Mouse (Mus musculus) erythroblast, embryonic 14.5 days (primary cell): ENCODE results near the gene Zfp982. TPM values are rescaled to one million over a fixed set of nuclear protein-coding genes. Genes with fewer than 3 reads are reported as not detected.
A peak's percentile ranks its signal among the peaks of the same experiment; 100 is the strongest.
"Not testable (repeated sequence)": the region's sequence is repeated elsewhere in the genome, so short reads cannot be mapped to it uniquely, and the experiment has no call there.

Experiments
- H3K27me3 ChIP-seq: 2 replicates; pipeline ENCODE4 v1.6.1; 2012; ENCODE audit warnings: inconsistent platforms; ENCODE audit not compliant: control insufficient read depth
- H3K36me3 ChIP-seq: 2 replicates; pipeline ENCODE4 v1.6.1; 2012; ENCODE audit warnings: mild to moderate bottlenecking, inconsistent platforms; ENCODE audit not compliant: control insufficient read depth
- H3K4me1 ChIP-seq: 2 replicates; pipeline ENCODE4 v1.6.1; 2012; ENCODE audit warnings: inconsistent platforms; ENCODE audit not compliant: control insufficient read depth
- H3K4me3 ChIP-seq: replicated peaks from 2 replicates; pipeline ENCODE3; 2012; ENCODE audit warnings: moderate library complexity, mild to moderate bottlenecking, inconsistent platforms
- H3K9me3 ChIP-seq: 2 replicates; pipeline ENCODE4 v1.6.1; 2012; ENCODE audit warnings: low read length, inconsistent platforms, mixed read lengths; ENCODE audit not compliant: control insufficient read depth
- GATA1 ChIP-seq: IDR thresholded peaks from 2 replicates; pipeline ENCODE4 v1.6.1; 2012; ENCODE audit warnings: low read length, inconsistent platforms, mixed read lengths
- TAL1 ChIP-seq: IDR thresholded peaks from 3 replicates; pipeline ENCODE4 v1.6.1; 2012; ENCODE audit warnings: low read length, inconsistent platforms, mixed read lengths
- polyA plus RNA-seq: library from polyadenylated mRNA; stranded (reverse); fragments of >175 nt; gene quantifications from 2 replicates; pipeline ENCODE4 v1.2.3, GENCODE M21; 2012

Gene Zfp982
- polyA plus RNA-seq: not detected in 2 replicates

GRCm38 (mm10) chr4:147492117-147492516, at the start of gene Zfp982:
Gene Zfp982 (plus strand): TSS chr4:147492417.
- H3K36me3 ChIP-seq, H3K4me3 ChIP-seq, H3K4me1 ChIP-seq, H3K27me3 ChIP-seq: not testable (repeated sequence)
- H3K9me3 ChIP-seq: peaks cover 28% of the 10 kb centered on the region

- H3K4me1 ChIP-seq, H3K9me3 ChIP-seq, H3K27me3 ChIP-seq, H3K36me3 ChIP-seq: not testable (repeated sequence)
- peak overlapping the region; percentile 47 for H3K4me3 ChIP-seq
Measured at GRCm38 (mm10) chr4:147442649-147443553, 49.3 kb upstream of the Zfp982 start.

GRCm38 (mm10) chr4:147443554-147443927, 48.7 kb upstream of the Zfp982 start:
- H3K4me1 ChIP-seq, H3K36me3 ChIP-seq, H3K4me3 ChIP-seq, H3K27me3 ChIP-seq, H3K9me3 ChIP-seq: not testable (repeated sequence)

DNA sequence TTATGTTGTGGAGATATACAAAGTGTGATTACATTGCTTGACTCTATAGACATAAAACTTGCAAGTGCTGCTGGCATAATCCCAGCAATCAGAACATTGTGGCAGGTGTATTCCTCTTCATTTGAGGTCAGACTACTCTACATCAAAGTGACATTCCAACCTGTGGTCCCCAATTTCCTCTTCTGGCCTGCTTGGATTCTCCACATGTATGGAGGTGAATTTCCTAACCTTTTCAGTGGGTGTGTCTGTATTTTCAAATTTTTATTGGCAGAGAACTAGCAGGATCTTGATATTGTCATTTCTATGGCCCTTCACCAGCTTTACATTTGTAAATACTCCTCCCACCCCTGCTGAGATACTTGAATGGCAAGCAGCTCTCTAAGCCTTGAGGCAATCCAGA, 46.8 kb upstream of the Zfp982 start:
- not testable (repeated sequence) for H3K9me3 ChIP-seq, H3K27me3 ChIP-seq, H3K4me3 ChIP-seq, H3K36me3 ChIP-seq, H3K4me1 ChIP-seq

- TF ChIP-seq TAL1: no peak
- no peak for TF ChIP-seq GATA1
- Histone ChIP-seq H3K27me3 (no peaks in the 10 kb centered on the region), H3K4me3 (no peak overlapping the region), H3K36me3 (peaks cover 2% of the 10 kb centered on the region; the same call in 1 of the 2 replicates), H3K4me1 (peaks cover 2% of the 10 kb centered on the region; the same call in 1 of the 2 replicates), H3K9me3 (no peaks in the 10 kb centered on the region; the same call in 1 of the 2 replicates)
Measured at GRCm38 (mm10) chr4:147448358-147448757, 43.9 kb upstream of the Zfp982 start.

DNA sequence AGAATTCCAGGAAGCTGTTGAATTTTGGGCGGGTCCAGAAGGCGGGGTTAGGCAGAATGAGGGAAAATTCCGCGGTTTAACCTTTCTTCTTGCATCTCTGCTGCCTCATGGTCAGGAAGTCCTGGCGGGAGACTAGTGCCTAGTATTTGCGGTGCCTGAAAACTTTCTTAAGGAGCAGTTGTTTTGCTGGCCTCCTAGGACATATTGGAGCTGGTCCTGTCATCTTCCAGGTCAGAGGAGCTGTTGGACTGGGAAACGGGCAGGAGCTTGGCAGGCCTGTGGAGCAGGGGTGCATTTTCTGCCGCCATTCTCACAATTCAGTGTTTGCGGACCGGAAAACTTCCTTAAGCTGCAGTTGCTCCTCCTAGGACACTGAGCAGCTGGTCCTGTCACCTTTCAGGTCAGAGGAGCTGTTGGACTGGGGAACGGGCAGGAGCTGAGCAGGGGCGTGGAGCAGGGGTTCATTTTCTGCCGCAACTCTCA, 43.1 kb upstream of the Zfp982 start:
- Histone ChIP-seq H3K27me3 (no peaks in the 10 kb centered on the region), H3K4me3 (peak overlapping the region; percentile 39), H3K36me3 (peaks cover 4% of the 10 kb centered on the region; the same call in 1 of the 2 replicates), H3K9me3 (no peaks in the 10 kb centered on the region; the same call in 1 of the 2 replicates), H3K4me1 (peaks cover 2% of the 10 kb centered on the region; the same call in 1 of the 2 replicates)
- TF ChIP-seq TAL1: no peak
- TF ChIP-seq GATA1: no peak

DNA sequence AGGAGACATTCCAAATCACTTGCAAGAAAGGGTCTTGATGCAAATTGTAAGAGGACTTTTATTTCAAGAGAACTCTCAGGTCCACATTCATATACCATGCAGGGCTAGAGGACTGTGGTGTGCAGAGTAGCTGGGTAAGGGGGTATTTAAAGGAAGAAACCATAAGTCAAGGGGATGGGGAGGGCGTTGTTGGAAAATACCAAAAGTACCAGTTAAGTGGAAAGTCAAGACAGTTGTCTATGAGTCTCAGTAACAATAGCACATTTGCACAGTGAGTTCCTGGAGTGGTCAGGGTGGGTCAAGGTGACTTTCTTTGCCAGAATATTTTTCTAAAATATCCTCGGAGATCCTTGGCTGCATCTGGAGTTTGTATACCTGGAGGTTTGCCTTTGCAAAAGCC, 42.2 kb upstream of the Zfp982 start:
- H3K9me3 ChIP-seq, H3K4me3 ChIP-seq, H3K4me1 ChIP-seq, H3K36me3 ChIP-seq, H3K27me3 ChIP-seq: not testable (repeated sequence)

GRCm38 (mm10) chr4:147467207-147467606, 25.0 kb upstream of the Zfp982 start:
- peaks cover 32% of the 10 kb centered on the region for H3K9me3 ChIP-seq
- not testable (repeated sequence) for H3K4me1 ChIP-seq, H3K36me3 ChIP-seq, H3K27me3 ChIP-seq, H3K4me3 ChIP-seq

- H3K36me3 ChIP-seq, H3K4me1 ChIP-seq: not testable (repeated sequence)
Measured at GRCm38 (mm10) chr4:147498772-147499613, 6.8 kb downstream of the Zfp982 start.

DNA sequence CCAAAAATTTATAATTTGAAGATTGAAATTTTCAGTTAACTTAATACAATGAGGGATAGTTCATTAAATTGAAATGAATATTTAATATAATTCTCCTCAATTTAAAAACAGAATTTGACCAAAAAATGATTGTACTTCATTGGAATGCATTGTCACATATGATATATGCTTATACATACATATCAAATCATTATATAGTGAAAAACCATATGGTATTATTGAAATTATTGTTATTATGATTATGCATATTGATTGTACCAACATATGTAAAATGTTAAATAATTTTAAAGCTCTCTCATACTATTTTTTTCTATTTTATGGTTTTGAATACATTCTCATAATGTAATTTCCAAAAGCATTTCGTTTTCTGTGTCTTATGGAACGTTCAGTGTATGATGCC, 17.0 kb downstream of the Zfp982 start:
- Histone ChIP-seq H3K4me3 (no peak overlapping the region), H3K27me3 (no peaks in the 10 kb centered on the region), H3K36me3 (no peaks in the 10 kb centered on the region), H3K9me3 (peaks cover 14% of the 10 kb centered on the region), H3K4me1 (no peaks in the 10 kb centered on the region)
- TF ChIP-seq TAL1 (no peak), GATA1 (no peak)

More at GRCm38 (mm10) chr4:147498772-147499613, 6.8 kb downstream of the Zfp982 start:
- not testable (repeated sequence) for H3K4me3 ChIP-seq, H3K9me3 ChIP-seq, H3K27me3 ChIP-seq
